Mouse (Mus musculus) liver, embryonic 14.5 days (tissue): ENCODE data around the gene Cops8.

Experiments used
- CTCF ChIP-seq: IDR thresholded peaks from 2 replicates; pipeline ENCODE4 v1.5.1; 2016; ENCODE audit warnings: antibody characterized with exemption, low read depth, control low read depth
- EP300 ChIP-seq: IDR thresholded peaks from 2 replicates; pipeline ENCODE4 v1.6.1; 2016; ENCODE audit warnings: antibody characterized with exemption, low read depth

DNA sequence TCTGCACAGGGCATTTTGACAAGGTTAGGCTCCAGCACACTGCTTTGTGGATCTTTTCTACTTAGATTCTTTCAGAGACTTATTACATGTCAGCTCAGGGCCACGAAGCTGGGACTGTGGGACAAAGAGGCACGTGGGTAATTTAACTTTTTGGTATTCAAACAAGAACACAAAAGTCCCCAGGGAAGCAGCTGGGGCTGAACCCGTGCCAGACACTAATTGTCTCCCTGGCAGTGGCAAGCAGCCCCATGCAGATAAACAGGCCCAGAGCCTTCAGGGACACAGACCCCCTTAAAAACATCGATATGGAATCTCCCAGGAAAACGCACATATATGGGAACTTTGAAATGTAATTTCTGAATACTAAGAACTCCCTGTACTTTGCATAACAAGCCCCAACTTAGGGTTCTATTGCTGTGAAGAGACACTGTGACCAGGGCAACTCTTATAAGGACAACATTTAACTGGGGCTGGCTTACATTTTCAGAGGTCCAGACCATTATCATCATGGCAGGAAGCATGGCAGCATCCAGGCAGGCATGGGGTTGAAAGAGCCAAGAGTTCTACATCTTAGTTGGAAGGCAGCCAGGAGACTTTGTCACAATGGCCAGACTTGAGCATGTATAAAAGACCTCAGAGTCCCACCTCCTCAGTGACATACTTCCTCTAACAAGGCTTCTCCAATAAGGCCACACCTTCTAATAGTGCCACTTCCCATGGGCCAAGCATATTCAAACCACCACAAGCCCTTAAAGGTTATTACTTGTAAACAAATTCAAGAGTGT, 41.6 kb upstream of the Cops8 start:
- TF ChIP-seq CTCF (no peak), EP300 (no peak)
